Mouse (Mus musculus) CH12.LX (cell line): ENCODE data around the gene Stk10. TPM values are rescaled to one million over a fixed set of nuclear protein-coding genes. Genes with fewer than 3 reads are reported as not detected.

Experiments used
- DNase-seq: peaks from one replicate; pipeline ENCODE4 v3.0.0-alpha.2; 2013; ENCODE audit errors: extremely low read depth
- H3K27ac ChIP-seq: 2 replicates; pipeline ENCODE4 v1.5.1; 2012; ENCODE audit warnings: low read depth, mild to moderate bottlenecking, control low read depth, moderate library complexity; ENCODE audit not compliant: insufficient read depth
- H3K27me3 ChIP-seq: replicated peaks from 2 replicates; pipeline ENCODE3; 2012; ENCODE audit warnings: inconsistent platforms
- H3K36me3 ChIP-seq, 2 experiments: replicated peaks in 1 of 2; 2 replicates each; pipeline versions ENCODE3 to v1.6.1; 2012; ENCODE audit warnings: inconsistent platforms in 1 of 2, low read length in 1 of 2, mild to moderate bottlenecking in 1 of 2, mixed read lengths in 1 of 2, moderate library complexity in 1 of 2; ENCODE audit not compliant: control insufficient read depth in 1 of 2, insufficient read depth in 1 of 2
- H3K4me1 ChIP-seq, 2 experiments: 2 replicates each; pipeline ENCODE4 v1.6.1; 2012; ENCODE audit warnings: inconsistent platforms in 1 of 2, moderate library complexity in 1 of 2; ENCODE audit not compliant: insufficient read depth in 2 of 2, control insufficient read depth in 1 of 2
- H3K4me2 ChIP-seq: 2 replicates; pipeline ENCODE4 v1.6.1; 2012; ENCODE audit warnings: low read depth, mild to moderate bottlenecking, control low read depth; ENCODE audit not compliant: poor library complexity, insufficient read depth, severe bottlenecking
- H3K4me3 ChIP-seq, 3 experiments: fragments of 150-350 bp in 1 of 3; sonication (generic) in 1 of 3; replicated peaks in 1 of 3; 2 replicates each; pipeline versions ENCODE3 to v1.5.1; 2011 to 2012; ENCODE audit warnings: low read depth in 2 of 3, low read length in 2 of 3, mild to moderate bottlenecking in 2 of 3, moderate library complexity in 2 of 3, control low read depth in 1 of 3, improper control_type of control experiment in 1 of 3, inconsistent platforms in 1 of 3, mixed read lengths in 1 of 3; ENCODE audit not compliant: poor library complexity in 1 of 3
- H3K79me2 ChIP-seq: replicated peaks from 2 replicates; pipeline ENCODE4 v1.6.1; 2012; ENCODE audit warnings: mild to moderate bottlenecking, moderate library complexity; ENCODE audit not compliant: control insufficient read depth, poor library complexity, insufficient read depth, severe bottlenecking; ENCODE audit errors: extremely low read depth
- H3K9ac ChIP-seq: 2 replicates; pipeline ENCODE4 v1.6.1; 2012; ENCODE audit warnings: low read depth, mild to moderate bottlenecking, control low read depth, moderate library complexity; ENCODE audit not compliant: insufficient read depth
- H3K9me3 ChIP-seq: replicated peaks from 2 replicates; pipeline ENCODE3; 2012; ENCODE audit warnings: low read length, inconsistent platforms, mixed read lengths
- CHD2 ChIP-seq: IDR thresholded peaks from 2 replicates; pipeline ENCODE4 v1.6.1; 2011; ENCODE audit warnings: low read length, improper control_type of control experiment
- E2F4 ChIP-seq: IDR thresholded peaks from 2 replicates; pipeline ENCODE4 v1.6.1; 2011; ENCODE audit warnings: low read depth, low read length, improper control_type of control experiment; ENCODE audit not compliant: insufficient replicate concordance
- ELF1 ChIP-seq: IDR thresholded peaks from 2 replicates; pipeline ENCODE4 v1.6.1; 2014; ENCODE audit warnings: low read depth, mild to moderate bottlenecking, inconsistent platforms, low read length, improper control_type of control experiment
- HCFC1 ChIP-seq: IDR thresholded peaks from 2 replicates; pipeline ENCODE4 v1.6.1; 2012; ENCODE audit warnings: low read depth, mild to moderate bottlenecking, inconsistent platforms, low read length, improper control_type of control experiment
- JUND ChIP-seq: conservative IDR thresholded peaks from 2 replicates; pipeline ENCODE4 v1.6.1; 2011; ENCODE audit warnings: low read depth, low read length, improper control_type of control experiment
- MAX ChIP-seq: IDR thresholded peaks from 2 replicates; pipeline ENCODE4 v1.6.1; 2011; ENCODE audit warnings: low read length, improper control_type of control experiment
- MAZ ChIP-seq: IDR thresholded peaks from 2 replicates; pipeline ENCODE4 v1.6.1; 2012; ENCODE audit warnings: low read depth, mild to moderate bottlenecking, inconsistent platforms, low read length, improper control_type of control experiment, moderate library complexity
- POLR2AphosphoS2 ChIP-seq: IDR thresholded peaks from 2 replicates; pipeline ENCODE4 v1.6.1; 2011; ENCODE audit warnings: low read depth, low read length, improper control_type of control experiment
- RAD21 ChIP-seq: IDR thresholded peaks from 2 replicates; pipeline ENCODE4 v1.6.1; 2011; ENCODE audit warnings: low read depth, mild to moderate bottlenecking, low read length, improper control_type of control experiment, moderate library complexity
- TCF12 ChIP-seq: IDR thresholded peaks from 2 replicates; pipeline ENCODE4 v1.6.1; 2014; ENCODE audit warnings: low read depth, mild to moderate bottlenecking, inconsistent platforms, low read length, improper control_type of control experiment
- UBTF ChIP-seq: IDR thresholded peaks from 2 replicates; pipeline ENCODE4 v1.6.1; 2012; ENCODE audit warnings: low read depth, mild to moderate bottlenecking, inconsistent platforms, low read length, improper control_type of control experiment, moderate library complexity
- USF1 ChIP-seq: IDR thresholded peaks from 2 replicates; pipeline ENCODE4 v1.6.1; 2014; ENCODE audit warnings: low read depth, mild to moderate bottlenecking, inconsistent platforms, low read length, improper control_type of control experiment
- ZNF384 ChIP-seq: IDR thresholded peaks from 2 replicates; pipeline ENCODE4 v1.6.1; 2012; ENCODE audit warnings: low read depth, low read length, improper control_type of control experiment, inconsistent platforms
- dilution Hi-C: fragments of 300-500 bp; cut with MboI; formaldehyde crosslinking; loops from 2 replicates; pipeline ENCODE4 v1.14.3; 2020; ENCODE audit warnings: low sequenced_read_pairs; ENCODE audit not compliant: extremely low pct_unique_long_range_greater_than_20kb, extremely low pct_ligation_motif_present
- in situ Hi-C: fragments of 300-500 bp; cut with MboI; formaldehyde crosslinking; loops from 3 replicates; pipeline ENCODE4 v1.14.3; 2019; ENCODE audit warnings: low sequenced_read_pairs, low pct_ligation_motif_present, low pct_unique_long_range_greater_than_20kb, mixed read lengths
- polyA plus RNA-seq: library from polyadenylated mRNA; unstranded; fragments of >175 nt; gene quantifications from 2 replicates; pipeline ENCODE4 v1.2.1, GENCODE M21; 2012; ENCODE audit warnings: low read depth; ENCODE audit not compliant: insufficient read length
- total RNA-seq, 2 experiments: library from RNA; depleted of rRNA; stranded (reverse); fragments of 300-350 nt in 1 of 2; fragments of >200 nt in 1 of 2; gene quantifications; 2 replicates each; pipeline ENCODE4 v1.2.3; 2012 to 2014

The Stk10 gene
- total and polyA plus RNA-seq, 3 experiments = 20.0 to 40.3 (median 23.2) TPM

DNA sequence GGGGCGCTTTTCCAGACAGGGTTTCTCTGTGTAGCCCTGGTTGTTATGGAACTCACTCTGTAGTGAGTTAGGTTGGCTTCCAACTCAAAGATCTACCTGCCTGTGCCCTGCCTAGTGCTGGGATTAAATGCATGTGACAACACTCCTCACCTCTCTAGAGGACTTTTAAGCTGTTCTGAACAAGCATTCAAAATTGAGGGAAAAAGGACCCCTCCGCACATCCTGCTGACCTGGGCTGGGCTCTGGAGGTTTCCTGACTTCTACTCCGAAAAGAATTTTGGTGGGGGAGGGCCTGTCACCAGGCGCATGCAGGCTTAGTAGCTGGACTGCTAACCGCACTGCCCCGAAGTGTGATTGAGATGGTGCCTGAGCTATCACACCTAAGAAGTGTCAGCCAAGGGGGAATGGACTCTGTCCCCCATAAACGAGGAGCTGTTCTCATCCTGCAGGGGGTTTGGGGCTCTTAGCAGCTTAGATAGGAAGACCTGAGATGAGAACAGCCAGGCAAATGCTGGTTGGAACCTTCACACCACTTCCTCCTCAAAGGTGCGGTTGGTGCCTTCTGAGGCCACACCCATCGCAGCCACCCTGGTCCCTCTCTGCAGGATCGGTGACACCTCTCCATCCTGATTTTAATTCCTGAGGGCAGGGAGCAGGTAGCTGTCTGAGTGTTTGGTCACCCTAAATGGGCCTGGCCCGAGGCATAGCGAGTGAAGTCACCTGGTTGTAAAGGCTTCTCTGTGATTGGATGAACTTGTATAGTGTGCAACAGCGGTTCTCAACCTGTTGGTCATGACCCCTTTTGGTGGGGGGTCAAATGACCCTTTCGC lies 20.4 kb downstream of the Stk10 start:
- TF ChIP-seq RAD21 (no peak), HCFC1 (no peak), MAX (no peak), USF1 (no peak), E2F4 (no peak), ELF1 (no peak), TCF12 (no peak), UBTF (no peak), JUND (no peak), POLR2AphosphoS2 (no peak), MAZ (no peak), CHD2 (no peak)
- TF ChIP-seq, all 38 proteins: peak for 0
- no peak overlapping the region for H3K27ac ChIP-seq
- no peak overlapping the region for H3K9ac ChIP-seq
- no peaks in the 10 kb centered on the region for H3K27me3 ChIP-seq
- no peaks in the 10 kb centered on the region for H3K79me2 ChIP-seq
- dilution Hi-C loops (no loop called here), in situ Hi-C loops (no loop called here)
- H3K36me3 ChIP-seq = peaks cover 13 to 65% of the 10 kb centered on the region in 2 experiments
- H3K4me1 ChIP-seq = peaks cover 31 to 94% of the 10 kb centered on the region in 2 experiments
- H3K9me3 ChIP-seq = no peaks in the 10 kb centered on the region
- H3K4me2 ChIP-seq = no peak overlapping the region
- DNase-seq = no peak
- no peak overlapping the region for H3K4me3 ChIP-seq

DNA sequence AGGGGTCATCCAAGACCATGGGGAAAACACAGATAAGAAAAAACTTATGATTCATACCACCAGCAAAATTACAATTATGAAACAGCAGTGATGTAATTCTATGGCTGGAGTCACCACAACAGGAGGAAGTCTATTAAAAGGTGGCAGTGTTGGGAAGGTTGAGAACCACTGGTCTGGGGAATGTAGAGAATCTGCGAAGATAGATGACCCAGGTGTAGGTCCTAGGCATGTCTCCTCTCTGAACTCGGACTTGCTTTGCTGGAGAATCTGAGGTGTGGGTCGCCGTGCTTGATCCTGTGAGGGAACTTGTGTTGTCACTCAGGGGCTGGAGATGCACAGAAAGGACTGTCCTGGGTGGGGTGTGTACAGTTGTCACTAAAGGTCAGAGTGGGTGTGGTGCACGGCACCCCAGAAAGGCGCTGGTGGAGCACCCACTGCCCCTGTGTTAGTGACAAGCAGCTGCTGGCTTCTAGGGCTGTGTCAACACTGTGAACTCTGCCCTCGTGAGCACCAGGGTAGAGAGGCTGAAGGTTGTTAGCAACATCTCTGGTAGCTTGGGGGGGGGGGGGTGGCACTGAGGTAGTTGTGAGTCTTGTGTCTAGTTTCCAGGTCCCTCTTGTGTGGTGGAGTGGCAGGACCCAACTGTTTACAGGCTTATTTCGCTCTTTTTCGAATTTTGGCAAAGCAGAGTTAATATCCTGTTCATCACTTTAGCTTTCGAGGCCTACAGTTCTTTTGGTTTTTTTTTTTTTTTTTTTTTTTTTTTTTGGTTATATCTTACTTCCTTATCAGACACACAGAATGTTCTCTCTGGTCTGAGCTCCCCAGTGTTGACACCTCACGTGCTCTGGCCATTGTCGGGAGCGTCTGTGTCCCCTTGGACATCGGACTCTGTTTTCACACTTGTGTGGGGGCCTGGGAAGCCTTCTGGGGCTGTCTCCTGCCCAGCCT lies 21.3 kb downstream of the Stk10 start:
- TF ChIP-seq MAZ = no peak
- TF ChIP-seq ZNF384 = peak; percentile 76
- in situ Hi-C loops = no loop called here
- no peak overlapping the region for H3K4me3 ChIP-seq

More for the DNA sequence above, 21.3 kb downstream of the Stk10 start:
- dilution Hi-C loops = no loop called here
- Histone ChIP-seq H3K36me3 (peaks cover 13 to 64% of the 10 kb centered on the region in 2 experiments), H3K4me1 (peaks cover 36 to 96% of the 10 kb centered on the region in 2 experiments), H3K4me2 (no peak overlapping the region), H3K27me3 (no peaks in the 10 kb centered on the region), H3K9me3 (no peaks in the 10 kb centered on the region), H3K27ac (no peak overlapping the region), H3K79me2 (no peaks in the 10 kb centered on the region), H3K9ac (no peak overlapping the region)
- DNase-seq = no peak
